Mouse (Mus musculus) left cerebral cortex, adult 18-20 months (tissue): ENCODE data around the gene Hrk. TPM values are rescaled to one million over a fixed set of nuclear protein-coding genes. Genes with fewer than 3 reads are reported as not detected.
A peak's percentile ranks its signal among the peaks of the same experiment; 100 is the strongest.

Source experiments
- DNase-seq, 2 experiments: peaks; one replicate each; pipeline ENCODE4 v3.0.0; 2021 to 2022; ENCODE audit warnings: low spot score in 2 of 2, mixed read lengths in 1 of 2
- total RNA-seq, 2 experiments: library from RNA; stranded (reverse); gene quantifications; 2 replicates each; pipeline ENCODE4 v1.2.3; 2021

The Hrk gene
- total RNA-seq, 2 experiments from 2014 or later: 27.4 to 27.9 TPM

GRCm38 (mm10) chr5:118214012-118214411 is 49.6 kb downstream of the Hrk start:
- DNase-seq: peak in 1 of 2 experiments; percentile 31

- DNase-seq: peak; percentile 90 to 92
Observed at GRCm38 (mm10) chr5:118214418-118215154, 50.1 kb downstream of the Hrk start.

GRCm38 (mm10) chr5:118217410-118217809 is 53.0 kb downstream of the Hrk start:
- DNase-seq: no peak

GRCm38 (mm10) chr5:118223142-118223757 is 58.8 kb downstream of the Hrk start:
- DNase-seq: no peak

- DNase-seq: peak; percentile 31 to 45
Observed at GRCm38 (mm10) chr5:118230071-118230611, 65.7 kb downstream of the Hrk start.

- no peak for DNase-seq
Observed at GRCm38 (mm10) chr5:118236891-118237290, 72.4 kb downstream of the Hrk start.

Other genes with a start within 250 kb of the Hrk start
- 100 to 1,000 TPM; 127 to 128 TPM for gene Fbxo21, start 187.9 kb upstream of the Hrk start, total RNA-seq
- 10 to 100 TPM; 88.5 to 90.3 TPM for gene Tesc, start 136.9 kb upstream of the Hrk start, total RNA-seq
- 10 to 100 TPM; 31.9 to 32.0 TPM for gene Fbxw8, start 9.2 kb upstream of the Hrk start, total RNA-seq
- 10 to 100 TPM; 71.8 to 72.7 TPM for gene Rnft2, start 80.5 kb downstream of the Hrk start, total RNA-seq
- 10 to 100 TPM; 13.7 to 14.0 TPM for gene 2410131K14Rik, start 80.6 kb downstream of the Hrk start, total RNA-seq